Mouse (Mus musculus): ENCODE measurements around the gene Sumf2.

The Sumf2 gene

DNA sequence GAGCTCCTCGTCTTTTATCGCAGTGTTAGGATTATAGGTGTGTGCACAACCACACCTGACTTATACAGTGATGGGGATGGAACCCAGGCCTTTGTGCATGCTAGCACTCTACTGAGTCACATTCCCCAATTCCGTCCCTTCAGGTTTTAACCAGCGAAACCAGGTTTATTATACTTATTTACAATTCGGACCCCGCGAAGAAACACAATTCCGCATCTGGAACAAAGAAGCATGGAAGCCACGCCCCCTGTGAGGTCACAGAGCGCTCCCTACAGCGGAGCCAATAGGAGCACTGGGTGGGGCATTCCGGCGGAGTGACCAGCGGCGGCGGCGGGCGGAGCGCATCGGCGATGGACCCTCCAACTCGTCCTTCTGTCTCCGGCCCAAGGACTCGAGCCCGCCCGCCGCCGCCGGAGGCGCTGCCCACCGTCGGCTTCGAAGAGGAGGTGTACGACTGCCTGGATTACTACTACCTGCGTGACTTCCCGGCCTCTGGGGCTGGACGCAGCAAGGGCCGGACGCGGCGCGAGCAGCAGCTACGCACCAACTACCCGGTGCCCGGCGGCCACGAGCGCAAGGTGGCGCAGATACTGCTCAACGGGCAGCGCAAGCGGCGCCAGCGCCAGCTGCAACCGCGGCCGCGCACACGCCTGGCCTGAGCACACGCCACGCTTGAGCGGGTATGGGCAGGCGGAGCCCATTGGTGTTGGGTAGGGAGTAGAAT, 61.6 kb downstream of the Sumf2 start, which contains the start of gene Nupr1l:
TSS of gene Nupr1l (plus strand) at position 299 of the 724 bp plus-strand sequence.
- peak; percentile 97 for DNase-seq

DNA sequence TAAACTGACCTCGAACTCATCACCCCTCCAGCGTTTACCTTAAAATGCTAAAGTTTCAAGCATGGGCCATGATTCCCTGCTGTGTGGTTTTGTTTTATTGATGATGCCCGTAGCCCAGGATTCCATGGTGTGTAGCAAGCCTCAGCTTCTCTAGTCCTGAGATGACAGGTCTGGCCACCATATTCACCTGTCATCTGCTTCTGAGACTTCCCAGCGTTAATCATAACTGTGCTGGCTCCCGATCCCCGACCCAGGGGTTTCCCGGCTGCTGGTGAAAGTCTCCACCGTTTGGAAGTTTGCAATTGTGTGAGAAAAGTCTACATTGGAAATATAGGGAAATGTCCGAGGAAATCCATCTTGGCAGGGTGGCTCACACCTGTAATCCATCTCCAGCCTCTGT, 62.4 kb downstream of the Sumf2 start:
- DNase-seq: no peak

DNA sequence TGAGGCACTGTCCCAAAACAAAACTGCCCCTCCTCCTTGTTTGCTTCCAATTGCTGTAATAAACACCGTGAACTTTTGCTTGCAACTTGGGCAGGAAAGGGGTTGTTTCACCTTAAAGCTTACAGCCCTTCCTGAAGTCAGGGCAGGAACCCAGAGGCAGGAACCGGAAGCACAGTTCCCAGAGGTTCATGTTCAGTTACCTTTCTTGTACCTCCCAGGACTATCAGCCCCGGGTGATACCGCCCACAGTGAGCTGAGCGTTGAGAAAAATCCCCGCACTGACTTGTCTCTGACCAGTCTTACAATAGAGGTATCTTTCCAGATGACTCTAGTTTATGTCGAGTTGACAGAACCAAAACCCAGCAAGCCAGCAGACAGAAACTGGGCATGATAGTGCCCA, 62.8 kb downstream of the Sumf2 start:
- no peak for DNase-seq
